Mouse (Mus musculus) cerebellum, adult 18-20 months (tissue): ENCODE data around the gene Nup93.

Experiments
- DNase-seq, 2 experiments: peaks; one replicate each; pipeline ENCODE4 v3.0.0; 2021

Gene Nup93

GRCm38 (mm10) chr8:94365410-94365981 is 151.1 kb downstream of the Nup93 start:
- DNase-seq, result no peak
